Mouse (Mus musculus): ENCODE measurements around the gene Il12a. TPM values are rescaled to one million over a fixed set of nuclear protein-coding genes. Genes with fewer than 3 reads are reported as not detected.
A peak's percentile ranks its signal among the peaks of the same experiment; 100 is the strongest.

Il12a gene
- polyA plus RNA-seq, 1 experiment: not detected

DNA sequence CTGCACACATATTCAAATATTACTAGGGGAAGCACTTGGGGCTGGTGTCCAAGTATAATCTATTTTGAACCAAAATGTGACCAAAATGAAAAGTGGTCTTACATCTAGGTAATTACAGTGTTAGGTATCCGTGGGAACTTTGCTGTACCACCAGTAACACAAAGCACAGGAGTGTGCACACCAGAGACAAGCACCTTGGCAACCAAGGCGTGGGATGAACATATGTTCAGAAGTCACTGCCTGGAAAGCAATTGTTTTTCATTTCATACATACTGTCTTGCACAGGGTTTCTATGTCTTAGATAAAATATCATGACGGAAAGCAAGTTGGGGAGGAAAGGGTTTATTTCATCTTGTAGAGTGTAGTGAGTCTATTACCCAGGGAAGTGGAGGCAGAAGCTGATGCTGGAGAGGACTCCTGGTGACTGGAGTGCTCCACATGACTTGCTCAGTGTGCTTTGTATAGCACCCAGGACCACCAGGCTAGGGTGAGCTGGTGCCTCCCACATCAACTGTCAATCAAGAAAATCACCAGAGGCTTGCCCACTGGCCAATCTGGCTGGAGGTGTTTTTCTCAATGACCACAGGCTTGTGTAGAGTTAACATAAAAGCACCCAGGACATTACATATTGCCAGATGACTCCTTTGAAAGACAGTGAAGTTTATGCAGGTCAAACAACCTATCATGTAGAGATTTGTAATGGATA lies 6.2 kb downstream of the Il12a start:
- Histone ChIP-seq H3K4me1 (ENCODE audit: control insufficient read depth, insufficient read depth, low read length) (no peaks in the 10 kb centered on the region), H3K4me3 (ENCODE audit: low read depth, low read length) (no peak overlapping the region), H3K27ac (ENCODE audit: insufficient read depth, low read length) (no peak overlapping the region), H3K9me3 (replicated peaks; ENCODE audit: control insufficient read depth, insufficient read depth, low read length, poor library complexity, severe bottlenecking) (no peaks in the 10 kb centered on the region), H3K27me3 (ENCODE audit: control insufficient read depth, insufficient read depth, low read length, poor library complexity, severe bottlenecking) (no peaks in the 10 kb centered on the region), H3K9ac (ENCODE audit: low read depth, poor library complexity, severe bottlenecking) (no peak overlapping the region), H3K36me3 (ENCODE audit: control insufficient read depth, insufficient read depth, low read length, poor library complexity, severe bottlenecking) (no peaks in the 10 kb centered on the region)
- TF ChIP-seq EP300 (IDR thresholded peaks at IDR 0.05; ENCODE audit: insufficient read depth, low read depth, low read length) (no peak), CTCF (IDR thresholded peaks at IDR 0.05; ENCODE audit: low read depth, low read length) (no peak), POLR2A (IDR thresholded peaks at IDR 0.05; ENCODE audit: insufficient read depth, low read length) (no peak)

DNA sequence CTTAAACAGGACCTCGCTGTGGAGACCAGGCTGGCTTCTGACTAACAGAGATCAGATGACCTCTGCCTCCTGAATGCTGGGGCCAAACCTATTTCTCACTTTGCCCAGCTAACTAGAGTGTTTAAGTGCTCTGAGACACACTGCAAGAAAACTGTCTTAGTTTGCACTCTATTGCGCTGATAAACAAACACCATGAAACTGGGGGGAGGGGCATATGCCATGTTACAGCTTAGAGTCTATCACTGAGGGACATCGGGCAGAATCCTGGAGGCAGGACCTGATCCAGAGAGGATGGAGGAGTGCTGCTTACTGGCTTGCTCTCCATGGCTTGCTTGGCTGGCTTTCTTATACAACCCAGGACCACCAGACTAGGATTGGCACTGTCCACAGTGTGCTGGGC lies 8.2 kb downstream of the Il12a start:
- H3K27ac ChIP-seq (ENCODE audit: insufficient read depth, low read length): no peak overlapping the region
- H3K4me1 ChIP-seq (ENCODE audit: control insufficient read depth, insufficient read depth, low read length): no peaks in the 10 kb centered on the region
- no peak overlapping the region for H3K9ac ChIP-seq (ENCODE audit: low read depth, poor library complexity, severe bottlenecking)
- H3K36me3 ChIP-seq (ENCODE audit: control insufficient read depth, insufficient read depth, low read length, poor library complexity, severe bottlenecking): no peaks in the 10 kb centered on the region
- TF ChIP-seq EP300 (IDR thresholded peaks at IDR 0.05; ENCODE audit: insufficient read depth, low read depth, low read length): no peak
- TF ChIP-seq CTCF (IDR thresholded peaks at IDR 0.05; ENCODE audit: low read depth, low read length): no peak
- no peak for TF ChIP-seq POLR2A (IDR thresholded peaks at IDR 0.05; ENCODE audit: insufficient read depth, low read length)
- no peaks in the 10 kb centered on the region for H3K27me3 ChIP-seq (ENCODE audit: control insufficient read depth, insufficient read depth, low read length, poor library complexity, severe bottlenecking)
- no peaks in the 10 kb centered on the region for H3K9me3 ChIP-seq (replicated peaks; ENCODE audit: control insufficient read depth, insufficient read depth, low read length, poor library complexity, severe bottlenecking)
- H3K4me3 ChIP-seq (ENCODE audit: low read depth, low read length): no peak overlapping the region

DNA sequence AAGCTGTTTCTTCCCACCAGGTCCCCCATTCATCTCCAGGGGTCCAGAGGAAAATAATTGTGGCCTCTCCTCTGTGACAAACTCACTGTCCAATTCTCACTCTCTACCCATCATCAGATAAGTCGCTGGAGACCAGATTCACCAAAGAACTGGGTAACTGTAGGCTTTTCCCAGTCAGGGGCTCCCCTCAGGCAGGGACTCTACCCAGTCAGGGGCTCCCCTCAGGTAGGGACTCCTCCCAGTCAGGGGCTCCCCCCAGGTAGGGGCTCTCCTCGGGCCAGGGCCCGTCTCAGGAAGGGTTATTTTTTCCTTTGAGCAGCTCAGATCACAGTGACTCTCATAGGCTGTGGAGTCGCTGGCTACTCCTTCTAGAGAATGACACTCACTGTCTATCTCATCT lies 9.6 kb downstream of the Il12a start:
- Histone ChIP-seq H3K9ac (ENCODE audit: low read depth, poor library complexity, severe bottlenecking) (no peak overlapping the region), H3K27ac (ENCODE audit: insufficient read depth, low read length) (no peak overlapping the region), H3K36me3 (ENCODE audit: control insufficient read depth, insufficient read depth, low read length, poor library complexity, severe bottlenecking) (no peaks in the 10 kb centered on the region), H3K4me3 (ENCODE audit: low read depth, low read length) (no peak overlapping the region), H3K4me1 (ENCODE audit: control insufficient read depth, insufficient read depth, low read length) (no peaks in the 10 kb centered on the region), H3K9me3 (replicated peaks; ENCODE audit: control insufficient read depth, insufficient read depth, low read length, poor library complexity, severe bottlenecking) (no peaks in the 10 kb centered on the region), H3K27me3 (ENCODE audit: control insufficient read depth, insufficient read depth, low read length, poor library complexity, severe bottlenecking) (no peaks in the 10 kb centered on the region)
- no peak for TF ChIP-seq CTCF (IDR thresholded peaks at IDR 0.05; ENCODE audit: low read depth, low read length)
- TF ChIP-seq EP300 (IDR thresholded peaks at IDR 0.05; ENCODE audit: insufficient read depth, low read depth, low read length): no peak
- no peak for TF ChIP-seq POLR2A (IDR thresholded peaks at IDR 0.05; ENCODE audit: insufficient read depth, low read length)

DNA sequence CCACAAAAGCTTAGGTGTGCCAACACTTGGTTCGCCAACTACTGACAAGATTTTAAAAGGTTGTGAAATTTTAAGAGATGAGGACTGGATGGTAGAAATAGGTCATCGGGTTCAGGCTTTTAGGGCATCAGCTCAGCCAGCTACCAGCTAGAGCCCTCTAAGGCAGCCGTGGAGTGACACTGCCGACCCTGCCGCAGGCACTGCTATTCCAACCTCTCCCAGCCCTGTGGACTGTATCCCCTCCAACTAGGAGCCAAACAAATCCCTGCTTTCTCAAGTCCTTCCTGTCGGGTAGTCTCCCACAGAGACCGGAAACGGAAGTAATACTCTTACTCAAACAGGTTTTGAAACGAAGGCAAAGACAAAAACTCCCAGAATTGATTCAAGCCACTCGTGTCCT lies 15.9 kb downstream of the Il12a start:
- Histone ChIP-seq H3K9ac (ENCODE audit: low read depth, poor library complexity, severe bottlenecking) (no peak overlapping the region), H3K27ac (ENCODE audit: insufficient read depth, low read length) (no peak overlapping the region), H3K4me1 (ENCODE audit: control insufficient read depth, insufficient read depth, low read length) (no peaks in the 10 kb centered on the region), H3K27me3 (ENCODE audit: control insufficient read depth, insufficient read depth, low read length, poor library complexity, severe bottlenecking) (no peaks in the 10 kb centered on the region), H3K9me3 (replicated peaks; ENCODE audit: control insufficient read depth, insufficient read depth, low read length, poor library complexity, severe bottlenecking) (no peaks in the 10 kb centered on the region), H3K36me3 (ENCODE audit: control insufficient read depth, insufficient read depth, low read length, poor library complexity, severe bottlenecking) (no peaks in the 10 kb centered on the region), H3K4me3 (ENCODE audit: low read depth, low read length) (no peak overlapping the region)
- TF ChIP-seq POLR2A (IDR thresholded peaks at IDR 0.05; ENCODE audit: insufficient read depth, low read length) (no peak), CTCF (IDR thresholded peaks at IDR 0.05; ENCODE audit: low read depth, low read length) (no peak), EP300 (IDR thresholded peaks at IDR 0.05; ENCODE audit: insufficient read depth, low read depth, low read length) (no peak)

DNA sequence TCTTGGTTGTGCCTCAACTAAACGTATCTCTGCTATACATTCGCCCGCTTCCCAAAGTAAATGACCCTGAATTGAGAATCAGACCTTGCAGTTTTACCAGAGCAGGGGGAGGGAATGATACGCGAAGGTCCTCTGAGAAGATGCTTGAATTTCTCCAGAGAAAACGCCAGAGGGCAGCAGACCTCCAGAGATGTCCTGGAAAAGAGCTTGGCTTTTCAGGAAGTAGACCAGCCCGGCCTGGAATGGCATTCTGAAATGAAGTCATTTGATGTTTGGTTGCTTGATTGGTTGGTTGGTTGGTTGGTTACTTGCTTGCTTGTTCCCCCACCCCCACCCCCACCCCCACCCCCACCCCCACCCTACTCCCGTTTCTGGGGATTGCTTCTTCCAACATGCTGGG lies 17.8 kb downstream of the Il12a start:
- TF ChIP-seq CTCF (IDR thresholded peaks at IDR 0.05; ENCODE audit: low read depth, low read length) (peak; percentile 53), POLR2A (IDR thresholded peaks at IDR 0.05; ENCODE audit: insufficient read depth, low read length) (no peak), EP300 (IDR thresholded peaks at IDR 0.05; ENCODE audit: insufficient read depth, low read depth, low read length) (no peak)
- Histone ChIP-seq H3K9ac (ENCODE audit: low read depth, poor library complexity, severe bottlenecking) (no peak overlapping the region), H3K27ac (ENCODE audit: insufficient read depth, low read length) (no peak overlapping the region), H3K9me3 (replicated peaks; ENCODE audit: control insufficient read depth, insufficient read depth, low read length, poor library complexity, severe bottlenecking) (no peaks in the 10 kb centered on the region), H3K36me3 (ENCODE audit: control insufficient read depth, insufficient read depth, low read length, poor library complexity, severe bottlenecking) (no peaks in the 10 kb centered on the region), H3K4me1 (ENCODE audit: control insufficient read depth, insufficient read depth, low read length) (no peaks in the 10 kb centered on the region), H3K4me3 (ENCODE audit: low read depth, low read length) (no peak overlapping the region), H3K27me3 (ENCODE audit: control insufficient read depth, insufficient read depth, low read length, poor library complexity, severe bottlenecking) (no peaks in the 10 kb centered on the region)

DNA sequence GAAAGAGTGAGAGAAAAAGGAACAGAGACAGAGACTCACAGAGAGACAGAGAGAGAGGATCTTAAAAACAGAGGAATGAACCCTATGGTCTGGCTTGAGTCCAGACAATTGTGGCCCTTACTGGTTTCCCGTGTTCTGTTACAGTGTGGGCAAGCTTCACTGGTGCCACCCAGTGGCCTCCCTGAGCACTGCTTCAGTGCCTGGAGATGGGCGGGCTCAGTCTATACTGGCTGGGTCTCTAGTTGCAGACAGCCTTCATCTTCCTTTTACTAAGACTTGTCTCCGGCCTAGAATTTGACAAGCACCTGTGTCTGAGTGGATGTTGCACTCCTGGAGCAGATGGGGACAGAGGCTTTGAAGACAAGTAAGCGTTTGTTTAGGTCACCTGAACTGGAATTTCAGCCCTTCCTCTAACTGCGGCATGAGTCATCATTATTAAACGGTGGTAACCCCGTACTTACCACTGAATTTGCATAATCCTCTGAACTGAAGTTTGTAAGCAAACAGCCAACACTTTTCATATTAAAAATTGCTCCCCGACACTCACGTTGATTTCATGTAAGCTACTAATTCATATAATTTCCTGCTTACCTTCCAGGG lies 18.9 kb downstream of the Il12a start:
- H3K36me3 ChIP-seq (ENCODE audit: control insufficient read depth, insufficient read depth, low read length, poor library complexity, severe bottlenecking): no peaks in the 10 kb centered on the region
- H3K9me3 ChIP-seq (replicated peaks; ENCODE audit: control insufficient read depth, insufficient read depth, low read length, poor library complexity, severe bottlenecking): no peaks in the 10 kb centered on the region
- no peak for TF ChIP-seq EP300 (IDR thresholded peaks at IDR 0.05; ENCODE audit: insufficient read depth, low read depth, low read length)
- peak; percentile 91 for TF ChIP-seq CTCF (IDR thresholded peaks at IDR 0.05; ENCODE audit: low read depth, low read length)
- no peak overlapping the region for H3K9ac ChIP-seq (ENCODE audit: low read depth, poor library complexity, severe bottlenecking)
- no peak overlapping the region for H3K27ac ChIP-seq (ENCODE audit: insufficient read depth, low read length)
- H3K4me3 ChIP-seq (ENCODE audit: low read depth, low read length): no peak overlapping the region
- no peaks in the 10 kb centered on the region for H3K4me1 ChIP-seq (ENCODE audit: control insufficient read depth, insufficient read depth, low read length)
- H3K27me3 ChIP-seq (ENCODE audit: control insufficient read depth, insufficient read depth, low read length, poor library complexity, severe bottlenecking): no peaks in the 10 kb centered on the region

All from ES-Bruce4 (cell line).